Mouse (Mus musculus) G1E (cell line): Measurements from ENCODE around the gene Kcna2.

Source experiments
- CTCF ChIP-seq: IDR thresholded peaks from 2 replicates; pipeline ENCODE4 v1.5.1; 2012; ENCODE audit warnings: low read depth, low read length, inconsistent platforms, mixed read lengths
- POLR2AphosphoS5 ChIP-seq: IDR thresholded peaks from 2 replicates; pipeline ENCODE4 v1.6.1; 2012; ENCODE audit warnings: low read depth, low read length, inconsistent platforms; ENCODE audit not compliant: insufficient replicate concordance
- TAL1 ChIP-seq: conservative IDR thresholded peaks from 2 replicates; pipeline ENCODE4 v1.6.1; 2012; ENCODE audit warnings: low read depth, low read length, inconsistent platforms, mixed read lengths

- TF ChIP-seq CTCF: no peak
- TF ChIP-seq TAL1: no peak
- no peak for TF ChIP-seq POLR2AphosphoS5
Observed at GRCm38 (mm10) chr3:107103041-107103440, 2.1 kb downstream of the Kcna2 start.
